Mouse (Mus musculus) kidney, adult 9 months (tissue): Measurements from ENCODE around the gene Sumo1.
A peak's percentile ranks its signal among the peaks of the same experiment; 100 is the strongest.

Experiments
- DNase-seq: peaks from one replicate; pipeline ENCODE4 v3.0.0; 2022

The Sumo1 gene

GRCm38 (mm10) chr1:59592359-59592758 is 78.3 kb downstream of the Sumo1 start:
- no peak for DNase-seq

DNA sequence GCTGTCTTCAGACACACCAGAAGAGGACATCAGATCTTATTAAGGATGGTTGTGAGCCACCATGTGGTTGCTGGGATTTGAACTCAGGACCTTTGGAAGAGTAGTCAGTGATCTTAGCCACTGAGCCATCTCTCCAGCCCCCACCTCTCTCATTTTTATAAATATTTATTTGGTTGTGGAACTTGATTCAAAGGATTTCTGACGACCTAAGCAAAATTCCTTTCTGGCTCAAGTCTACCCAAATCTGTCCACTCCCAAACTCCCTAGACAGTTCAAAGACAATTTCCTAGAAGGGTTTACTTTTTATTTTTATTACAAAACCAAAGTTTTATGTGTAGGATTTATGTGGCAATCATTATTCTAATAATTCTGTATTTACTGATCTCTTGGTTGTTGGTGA is 81.4 kb downstream of the Sumo1 start:
- no peak for DNase-seq

DNA sequence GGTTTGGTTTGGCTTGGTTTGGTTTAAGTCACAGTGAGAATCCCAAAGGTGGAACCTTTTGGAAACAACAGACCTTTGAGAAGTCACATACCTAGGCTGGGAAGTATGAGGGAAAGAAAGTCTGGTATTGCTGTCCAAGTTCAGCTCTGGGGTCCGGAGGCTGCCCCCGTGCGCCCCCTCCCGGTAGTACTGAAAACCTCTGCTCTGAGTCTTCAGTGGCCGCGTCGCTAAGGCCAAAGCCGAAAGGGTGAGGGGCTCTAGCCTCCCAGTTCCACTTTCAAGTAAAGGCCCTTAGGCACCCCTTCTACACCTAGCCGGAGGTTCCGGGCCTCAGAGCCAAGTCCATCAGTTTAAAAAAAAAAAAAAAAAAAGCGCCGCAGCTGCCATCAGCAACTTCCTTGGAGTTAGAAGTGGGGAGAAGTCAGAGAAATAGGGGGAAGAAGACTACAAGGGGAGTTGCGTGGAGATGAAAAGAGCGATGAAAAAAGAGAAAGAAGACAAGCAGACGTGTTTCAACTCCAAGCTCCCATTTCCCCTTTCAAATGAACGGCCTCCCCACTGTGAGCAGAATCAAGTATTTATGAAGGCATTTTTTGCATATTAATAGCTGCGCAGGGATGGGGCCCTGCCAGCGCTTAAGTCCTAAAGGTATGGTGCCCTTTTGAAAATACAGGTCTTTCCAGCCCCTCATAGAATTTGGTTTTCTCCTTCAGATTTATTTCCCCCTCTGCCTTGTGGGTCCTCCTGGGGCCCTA is 85.8 kb downstream of the Sumo1 start:
- DNase-seq, result peak; percentile 57

DNA sequence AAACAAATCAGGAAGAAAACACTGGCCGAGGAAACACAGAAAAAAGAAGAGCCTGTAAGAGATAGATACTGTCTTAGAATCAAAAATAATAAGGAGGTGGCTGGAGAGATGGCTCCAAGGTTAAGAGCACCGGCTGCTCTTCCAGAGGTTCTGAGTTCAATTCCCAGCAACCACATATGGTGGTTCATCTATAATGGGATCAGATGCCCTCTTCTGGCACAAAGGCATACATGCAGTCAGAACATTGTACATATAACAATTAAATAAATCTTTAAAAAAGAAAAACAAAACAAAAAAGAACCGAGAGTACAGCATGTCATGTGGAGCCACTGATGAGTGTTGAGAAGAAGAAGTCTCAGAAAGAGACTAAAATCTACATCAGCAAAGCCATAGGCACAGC is 89.8 kb downstream of the Sumo1 start:
- no peak for DNase-seq

DNA sequence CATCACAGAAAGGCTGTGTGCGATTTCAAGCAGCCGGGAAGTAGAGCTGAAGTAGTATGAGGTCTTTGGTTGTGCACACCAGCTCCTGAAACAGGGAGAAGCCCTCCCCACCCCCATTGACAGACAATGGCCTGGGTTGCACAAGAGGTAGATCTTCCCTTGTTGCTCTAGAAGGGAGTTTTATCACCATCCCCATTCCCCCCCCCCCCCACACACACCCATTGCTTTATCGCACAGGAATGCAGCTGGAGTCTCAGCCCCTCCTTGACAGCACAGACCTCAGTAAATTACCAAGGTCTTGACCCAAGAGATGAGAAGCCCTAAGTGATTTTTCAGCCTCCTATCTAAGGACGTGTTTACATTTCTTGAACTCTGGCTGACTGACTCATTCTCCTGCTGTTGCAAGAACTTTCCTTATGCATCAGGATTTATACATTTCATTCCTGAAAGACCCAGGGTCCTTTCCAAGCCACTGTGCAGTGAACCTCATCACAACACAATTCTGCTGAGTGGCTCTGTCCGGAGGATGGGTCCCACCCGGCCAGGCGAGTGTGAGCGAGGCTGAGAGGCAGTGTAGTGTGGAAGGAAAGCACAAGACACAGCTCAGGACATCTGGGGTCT is 90.4 kb downstream of the Sumo1 start:
- DNase-seq, result no peak

- no peak for DNase-seq
Observed at GRCm38 (mm10) chr1:59579327-59579726, 91.3 kb downstream of the Sumo1 start.

DNA sequence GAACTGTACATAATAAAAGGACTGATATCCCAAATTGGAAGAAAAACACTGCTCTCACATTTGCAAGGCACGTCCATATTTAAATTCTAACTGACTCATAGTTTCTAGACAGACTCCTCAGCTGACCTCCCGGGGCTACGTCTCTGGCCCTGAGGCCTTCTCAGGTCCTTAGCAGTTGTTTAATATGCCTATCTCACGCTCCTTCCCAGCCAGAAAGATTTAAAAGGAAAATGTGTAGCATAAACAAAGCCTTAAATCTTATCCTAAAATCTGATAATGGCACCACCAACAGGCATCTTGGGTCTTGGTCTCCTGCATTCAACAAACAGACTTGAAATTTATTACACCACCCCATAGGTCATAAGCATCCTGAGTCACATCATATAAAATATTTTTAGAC is 91.9 kb downstream of the Sumo1 start:
- DNase-seq, result no peak

GRCm38 (mm10) chr1:59574262-59575187 is 96.1 kb downstream of the Sumo1 start:
- no peak for DNase-seq

- DNase-seq, result no peak
Observed at GRCm38 (mm10) chr1:59573843-59574242, 96.8 kb downstream of the Sumo1 start.

- DNase-seq, result no peak
Observed at GRCm38 (mm10) chr1:59571502-59571901, 99.1 kb downstream of the Sumo1 start.

DNA sequence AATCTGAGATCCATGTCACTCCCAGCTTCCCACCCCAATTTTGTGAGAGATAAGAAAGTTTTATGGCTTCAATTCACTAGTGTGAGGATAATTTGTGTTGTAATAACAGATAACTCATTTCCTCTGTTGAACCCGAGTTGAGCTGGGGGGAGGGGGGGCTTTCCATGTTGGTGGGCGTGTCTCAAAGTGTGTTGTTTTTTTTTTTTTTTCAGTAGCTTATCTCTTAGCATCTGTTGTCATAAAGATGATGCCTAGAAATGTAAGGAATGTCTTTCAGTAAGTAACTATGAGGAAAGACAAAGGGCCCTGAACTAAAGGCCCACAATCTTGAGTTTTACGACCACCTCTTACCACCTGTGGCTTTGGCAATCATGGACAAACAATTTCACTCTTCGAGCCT is 99.9 kb downstream of the Sumo1 start:
- no peak for DNase-seq

- DNase-seq, result no peak
Observed at GRCm38 (mm10) chr1:59569301-59569700, 101.3 kb downstream of the Sumo1 start.

GRCm38 (mm10) chr1:59568283-59568682 is 102.4 kb downstream of the Sumo1 start:
- no peak for DNase-seq

GRCm38 (mm10) chr1:59567521-59567920 is 103.1 kb downstream of the Sumo1 start:
- no peak for DNase-seq

DNA sequence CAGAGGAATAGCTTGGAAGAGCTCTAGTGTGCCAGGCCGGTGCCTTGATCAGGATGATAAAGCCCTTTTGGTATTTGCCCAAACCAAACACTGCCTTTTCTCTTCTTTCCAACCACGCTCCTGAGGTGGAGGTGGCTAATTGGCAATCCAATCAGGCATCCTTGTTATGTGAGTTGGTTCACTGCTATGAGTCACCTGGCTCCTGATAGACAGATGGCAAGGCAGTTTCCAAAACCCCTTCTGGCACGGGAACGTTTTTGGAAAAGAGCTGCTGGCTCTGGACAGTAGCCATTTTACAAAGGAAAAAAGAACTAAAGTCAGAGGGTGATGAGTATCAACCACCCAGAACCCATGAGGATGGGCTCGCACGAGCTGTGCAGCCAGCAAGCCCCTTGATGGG is 103.7 kb downstream of the Sumo1 start:
- DNase-seq, result no peak

GRCm38 (mm10) chr1:59566281-59566680 is 104.4 kb downstream of the Sumo1 start:
- DNase-seq, result no peak

DNA sequence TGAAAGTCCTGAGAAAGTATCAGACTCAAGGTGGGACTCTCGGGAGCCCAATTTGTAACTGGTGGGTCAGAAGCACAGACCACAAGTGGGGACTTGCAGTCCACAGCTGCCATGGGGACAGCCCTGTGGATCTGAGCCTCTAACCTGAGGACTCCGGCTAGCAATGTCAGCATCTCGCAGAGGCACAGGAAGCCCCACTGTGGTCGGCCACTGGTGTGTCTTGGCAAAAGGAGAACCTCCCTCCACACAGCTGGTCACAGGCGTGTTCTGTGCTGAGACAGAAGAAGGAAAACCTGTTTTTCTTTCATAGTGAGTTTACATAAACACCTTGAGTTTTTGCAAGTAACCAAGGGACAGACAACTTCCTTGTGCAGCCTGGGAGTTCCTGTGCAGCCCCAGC is 104.8 kb downstream of the Sumo1 start:
- no peak for DNase-seq

DNA sequence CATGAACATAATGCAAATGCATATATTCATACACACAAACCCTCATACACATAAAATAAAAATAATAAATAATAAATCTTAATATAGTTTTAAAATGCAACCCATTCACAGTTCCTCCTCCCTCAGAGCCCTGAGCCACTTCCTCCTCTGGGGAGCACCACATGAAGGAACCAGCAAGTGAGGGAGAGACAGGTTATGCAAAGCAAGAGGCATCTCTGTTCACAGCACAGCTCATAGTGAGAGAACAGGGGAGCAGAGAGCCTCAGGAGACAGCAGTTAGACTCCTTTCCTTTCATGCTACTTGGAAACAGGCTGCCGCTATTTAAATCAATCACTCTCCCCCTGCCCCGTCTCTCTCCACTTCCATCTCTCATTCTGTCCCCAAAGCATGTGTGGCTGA is 107.1 kb downstream of the Sumo1 start:
- no peak for DNase-seq

DNA sequence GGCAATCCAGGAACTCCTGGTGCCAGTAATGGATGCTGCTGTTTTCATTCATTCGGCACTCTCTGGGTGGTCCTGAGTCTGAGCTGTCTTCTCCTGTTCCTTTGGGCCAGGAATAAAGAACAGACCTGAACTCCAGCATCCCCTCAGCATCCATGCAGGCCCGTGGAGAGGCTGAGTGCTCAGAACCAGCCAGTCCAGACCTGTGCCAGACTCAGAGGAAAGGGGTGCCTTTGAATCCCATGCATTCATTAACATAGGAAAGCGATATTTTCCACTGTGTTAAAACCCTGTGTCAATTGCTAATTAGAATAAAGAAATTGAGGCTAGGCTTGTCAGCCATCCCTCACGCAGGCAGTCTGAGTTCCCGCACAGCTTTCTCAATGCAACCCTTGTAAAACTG is 116.9 kb downstream of the Sumo1 start:
- no peak for DNase-seq

DNA sequence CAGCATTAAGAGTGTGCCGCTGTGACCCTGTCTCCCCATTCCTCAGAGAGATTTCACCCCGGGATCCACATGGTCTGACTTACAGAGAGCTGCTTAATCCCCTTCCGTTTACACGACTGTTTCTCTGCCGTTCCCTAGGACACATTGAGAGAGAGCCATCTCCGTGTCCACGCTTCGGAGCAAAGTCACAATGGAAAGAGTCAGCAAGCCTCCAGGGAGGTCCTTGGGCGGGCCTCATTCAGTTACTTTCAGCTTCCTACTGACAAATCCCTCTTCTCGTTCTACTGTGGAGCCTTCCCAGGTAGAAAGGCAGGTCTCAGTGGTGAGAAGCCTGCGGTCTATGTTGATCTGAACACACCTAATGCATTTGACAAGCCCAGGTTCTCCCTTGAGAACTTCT is 119.6 kb downstream of the Sumo1 start:
- DNase-seq, result no peak

GRCm38 (mm10) chr1:59550227-59550626 is 120.4 kb downstream of the Sumo1 start:
- DNase-seq, result peak; percentile 24

DNA sequence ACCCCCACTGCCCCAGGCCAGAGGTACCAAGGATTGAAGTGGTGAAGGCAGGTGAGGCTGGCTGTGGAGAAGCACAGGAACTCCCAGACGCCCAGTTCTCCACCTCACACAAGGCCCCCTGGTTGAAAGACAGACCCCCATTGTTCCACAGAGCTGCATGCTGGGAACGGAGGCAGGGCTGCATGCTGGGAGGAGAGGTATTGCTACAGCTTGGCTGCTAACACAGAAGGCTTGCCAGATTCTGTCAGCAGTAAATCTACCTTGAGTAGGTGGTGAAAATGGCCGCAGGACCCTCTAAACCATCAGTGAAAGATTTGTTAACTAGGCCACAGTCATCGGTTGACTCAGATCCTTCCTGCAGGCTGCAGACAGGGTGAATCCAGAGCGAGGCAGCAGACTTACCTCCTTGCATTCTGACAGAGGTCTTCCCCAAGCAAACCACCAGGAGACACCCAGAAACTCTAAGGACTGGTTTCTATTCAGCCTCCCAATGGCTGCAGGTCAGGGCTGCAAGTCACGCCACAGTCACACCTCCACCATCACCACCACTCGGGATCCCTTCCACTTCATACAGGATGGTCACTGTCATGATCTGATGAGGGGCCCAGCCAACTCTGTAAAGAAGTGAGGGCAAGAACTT is 121.5 kb downstream of the Sumo1 start:
- no peak for DNase-seq

DNA sequence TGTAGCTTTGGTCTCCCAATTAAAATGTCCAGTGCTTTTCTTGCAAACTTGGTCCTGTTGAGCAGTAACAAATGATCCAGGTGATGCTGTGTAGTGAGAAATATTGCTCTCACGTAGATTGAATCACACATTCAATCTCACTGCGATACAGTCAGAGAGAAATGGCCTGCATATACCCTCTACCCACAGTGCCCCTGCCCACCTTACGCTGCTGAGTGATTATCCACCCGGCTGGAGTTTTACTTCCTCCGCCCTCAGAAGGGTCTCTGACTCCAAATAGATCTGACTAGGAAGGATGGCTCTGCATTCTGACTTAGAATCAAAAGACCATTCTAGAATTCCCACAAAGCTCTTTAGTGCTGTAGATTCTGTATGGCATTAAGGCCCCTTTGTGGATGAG is 122.1 kb downstream of the Sumo1 start:
- DNase-seq, result no peak
